Mouse (Mus musculus) stomach, postnatal 0 days (tissue): Measurements from ENCODE around the gene Ywhab.

ENCODE experiments used
- CTCF ChIP-seq: IDR thresholded peaks from 2 replicates; pipeline ENCODE4 v1.5.1; 2016; ENCODE audit warnings: antibody characterized with exemption, low read depth, mild to moderate bottlenecking, moderate library complexity
- EP300 ChIP-seq: optimal IDR thresholded peaks from 2 replicates; pipeline ENCODE3; 2016; ENCODE audit warnings: antibody characterized with exemption

DNA sequence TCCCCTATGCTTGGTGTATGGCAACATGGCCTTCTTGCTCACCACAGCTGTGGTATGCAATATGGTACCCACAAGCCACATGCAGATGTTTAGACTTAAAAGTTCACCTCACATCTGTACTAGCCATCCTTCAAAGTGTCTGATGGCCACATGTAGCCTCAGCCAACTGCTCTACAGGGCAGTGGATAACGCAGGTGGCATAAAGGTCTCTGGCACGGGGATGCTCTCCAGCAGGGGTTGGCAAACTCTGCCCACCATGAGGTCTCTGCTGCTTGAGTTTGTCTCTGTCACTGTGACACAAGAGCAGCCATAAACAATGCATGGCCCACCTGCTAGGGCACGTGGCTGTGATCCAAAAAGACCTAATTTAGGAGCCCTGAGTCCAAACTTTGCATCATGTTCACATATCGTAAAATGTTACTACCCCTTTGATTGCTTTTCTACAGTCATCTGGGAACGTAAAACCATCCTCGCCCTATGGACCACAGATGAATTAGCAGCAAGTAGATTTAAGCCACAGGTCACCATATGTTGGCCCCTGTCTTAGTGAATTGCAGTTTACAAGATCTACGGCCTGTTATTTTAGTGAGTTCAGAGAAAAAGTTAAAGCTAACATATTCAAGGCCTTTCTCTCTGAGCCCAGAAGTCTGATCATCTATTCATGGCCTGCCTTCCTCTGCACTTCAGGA, 41.0 kb upstream of the Ywhab start:
- TF ChIP-seq CTCF, result no peak
- no peak for TF ChIP-seq EP300
